Mouse (Mus musculus): ENCODE measurements around the gene Klhl25.

Gene Klhl25

GRCm38 (mm10) chr7:75873216-75873615 is 25.1 kb downstream of the Klhl25 start:
- in situ Hi-C loops (cut with MboI), result loop anchor here (10.0 kb wide), 1 partner anchor 128 kb away; no protein-coding TSS in a partner anchor

DNA sequence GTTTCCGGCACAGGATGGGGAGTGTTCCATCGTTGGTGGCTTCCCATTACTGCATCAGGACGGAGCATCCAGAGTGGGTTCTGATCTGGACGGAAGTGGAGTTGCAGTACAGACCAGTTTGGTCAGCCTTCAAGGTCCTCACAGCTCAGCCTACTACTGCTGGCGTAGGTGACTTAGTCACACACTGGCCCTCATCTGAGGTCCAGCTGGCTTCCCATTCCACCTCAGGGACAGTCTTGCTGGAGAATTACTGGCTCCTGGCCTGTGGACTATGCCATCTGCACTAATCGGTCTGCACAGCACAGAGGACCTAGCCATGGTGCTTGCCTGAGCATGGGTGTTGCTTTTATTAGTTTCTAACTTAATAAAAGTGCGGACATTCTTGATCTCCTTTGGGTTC is 25.6 kb downstream of the Klhl25 start:
- in situ Hi-C loops (cut with MboI), result loop anchor here (10.0 kb wide), 1 partner anchor 129 kb away; no protein-coding TSS in a partner anchor

DNA sequence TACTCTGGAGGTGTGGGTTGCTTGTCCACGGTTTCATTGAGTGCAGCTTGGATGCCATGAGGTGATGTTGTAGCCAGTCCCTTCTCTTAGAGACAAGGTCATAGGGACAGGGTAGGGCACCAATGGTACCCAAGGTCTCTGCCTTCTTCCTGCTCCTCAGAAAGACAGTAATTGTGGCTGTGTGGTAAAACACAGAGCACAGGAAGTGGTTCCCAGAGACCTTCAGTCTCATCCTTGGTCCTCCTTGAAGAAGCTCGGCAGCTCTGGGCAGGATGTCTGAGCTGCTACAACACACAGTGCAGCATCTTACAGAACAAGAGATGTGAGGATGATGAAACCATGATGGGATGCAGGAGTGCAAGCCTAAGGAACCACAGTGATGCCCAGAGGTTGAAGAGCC is 31.3 kb downstream of the Klhl25 start:
- in situ Hi-C loops (cut with MboI), result loop anchor here (10.0 to 25.0 kb wide), 2 partner anchors 135 to 742 kb away; no protein-coding TSS in a partner anchor

DNA sequence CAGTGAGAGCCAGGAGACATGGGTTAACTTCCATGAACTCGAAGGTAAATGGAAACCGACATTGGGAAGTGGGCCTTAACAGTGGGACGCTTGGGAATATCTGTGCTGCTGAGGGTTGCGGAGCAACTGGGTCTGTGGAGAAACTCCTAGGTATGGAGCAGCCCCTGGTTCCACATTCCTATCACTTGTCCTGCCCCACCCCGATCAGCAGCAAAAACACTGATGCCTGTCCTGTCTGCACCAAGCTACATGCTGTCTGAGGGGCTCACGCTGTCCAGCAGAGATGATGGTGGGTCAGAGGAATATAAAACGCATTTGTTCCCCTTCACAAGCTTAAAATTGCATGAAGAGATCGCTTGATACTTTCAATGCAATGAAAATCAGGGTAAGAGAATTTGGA is 32.1 kb downstream of the Klhl25 start:
- in situ Hi-C loops (cut with MboI), result loop anchor here (25.0 kb wide), 1 partner anchor 743 kb away; no protein-coding TSS in a partner anchor

DNA sequence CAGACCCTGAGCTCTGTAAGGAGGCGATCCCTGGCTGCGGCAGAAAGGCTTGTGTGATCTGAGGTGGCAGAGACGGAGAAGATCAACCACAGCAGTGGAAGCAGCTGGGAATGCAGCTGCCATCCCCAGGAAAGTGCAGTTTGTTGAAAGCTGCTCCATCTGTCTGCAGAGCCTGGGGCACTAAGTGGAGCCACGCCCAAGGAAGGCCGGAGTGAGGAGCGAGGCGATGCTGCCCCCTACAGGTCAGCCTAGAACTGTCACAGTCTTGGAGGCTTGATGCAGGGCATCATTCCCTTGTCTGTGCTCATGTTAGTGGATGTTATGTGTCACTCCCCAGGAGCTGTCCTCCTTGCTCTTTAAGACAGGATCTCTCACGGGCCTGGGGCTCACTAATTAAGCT is 32.5 kb downstream of the Klhl25 start:
- in situ Hi-C loops (cut with MboI), result loop anchor here (25.0 kb wide), 1 partner anchor 743 kb away; no protein-coding TSS in a partner anchor

DNA sequence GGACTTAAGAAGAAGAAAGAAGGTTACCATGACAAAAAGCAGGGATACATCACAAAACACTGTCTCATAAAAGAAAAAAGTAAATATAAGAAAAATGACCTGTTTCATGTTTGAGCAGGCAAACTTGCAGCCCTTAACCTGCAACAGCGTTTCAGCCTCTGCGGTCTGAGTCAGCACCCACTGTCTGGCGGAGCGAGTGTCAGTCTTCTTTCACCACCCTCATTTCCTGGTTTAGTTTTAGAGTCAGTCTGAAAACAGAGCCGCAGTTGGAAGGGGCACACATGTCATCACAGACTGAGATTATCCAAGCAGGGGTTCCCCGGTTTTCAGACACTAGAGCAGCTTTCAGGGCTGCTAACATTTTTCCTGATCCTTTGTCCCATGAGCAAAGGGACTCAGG is 33.3 kb downstream of the Klhl25 start:
- in situ Hi-C loops (cut with MboI), result loop anchor here (25.0 kb wide), 1 partner anchor 744 kb away; no protein-coding TSS in a partner anchor

- in situ Hi-C loops (cut with MboI), result loop anchor here (25.0 kb wide), 1 partner anchor 744 kb away; no protein-coding TSS in a partner anchor
These were observed 33.7 kb downstream of the Klhl25 start for GRCm38 (mm10) chr7:75881791-75882190.

DNA sequence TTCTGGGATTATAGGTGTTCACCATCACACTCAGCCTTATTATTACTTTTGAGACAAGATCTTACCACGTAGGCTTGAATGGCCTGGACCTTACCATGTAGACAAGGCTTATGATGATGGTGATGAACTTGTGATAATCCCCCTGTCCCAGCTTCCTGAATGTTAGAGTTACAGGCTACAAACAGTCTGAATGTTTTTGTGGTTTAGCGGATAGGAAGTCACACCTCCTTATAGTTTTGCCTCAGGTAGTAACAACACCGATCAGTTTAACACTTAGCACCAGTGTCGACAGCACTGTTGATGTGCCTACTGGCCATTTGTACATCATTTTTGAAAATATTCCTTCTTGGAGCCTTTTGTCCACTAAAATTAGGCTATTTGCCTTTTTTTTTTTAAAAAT is 43.4 kb downstream of the Klhl25 start:
- in situ Hi-C loops (cut with MboI), result loop anchor here (25.0 kb wide), 1 partner anchor 754 kb away; no protein-coding TSS in a partner anchor

DNA sequence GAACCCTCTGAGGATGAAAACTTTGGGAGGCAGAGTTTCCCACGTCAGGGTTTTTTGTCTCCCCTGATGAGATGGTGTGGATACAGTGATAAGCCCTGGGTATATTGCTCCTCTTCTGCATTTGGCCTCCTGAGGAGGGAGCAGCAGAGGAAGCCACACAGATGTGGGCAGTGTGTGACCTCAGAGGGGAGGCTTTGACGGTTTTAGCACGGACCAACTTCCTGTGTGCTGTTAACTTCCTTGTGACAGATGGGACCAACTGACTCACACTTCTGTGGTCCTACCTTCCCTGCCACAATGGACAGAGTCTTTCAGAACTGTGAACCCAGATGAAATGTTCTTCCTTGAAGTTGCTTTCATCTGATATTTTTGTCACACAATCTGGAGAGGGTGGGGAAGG is 44.6 kb downstream of the Klhl25 start:
- in situ Hi-C loops (cut with MboI), result loop anchor here (25.0 kb wide), 1 partner anchor 755 kb away; no protein-coding TSS in a partner anchor

- in situ Hi-C loops (cut with MboI), result loop anchor here (25.0 kb wide), 1 partner anchor 756 kb away; no protein-coding TSS in a partner anchor
These were observed 45.6 kb downstream of the Klhl25 start for GRCm38 (mm10) chr7:75893709-75894108.

DNA sequence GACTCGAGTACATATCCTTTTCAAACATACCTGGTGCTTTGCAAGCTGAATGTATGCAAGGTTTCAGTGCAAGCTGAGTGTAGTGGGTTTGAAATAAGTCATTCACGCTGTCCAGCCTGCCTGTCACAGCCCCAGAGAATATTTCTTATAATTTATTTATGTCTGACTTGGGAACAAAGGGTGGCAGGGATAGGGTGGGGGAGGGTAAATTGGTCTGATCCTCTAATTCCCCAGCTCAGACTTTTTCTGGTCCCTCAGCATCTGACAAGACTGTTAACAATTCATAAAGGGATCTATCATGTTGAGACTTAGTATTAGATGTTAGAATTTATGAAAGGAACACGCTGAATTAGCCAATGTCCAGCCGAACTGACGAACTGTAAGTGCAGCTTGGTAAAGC is 48.9 kb downstream of the Klhl25 start:
- in situ Hi-C loops (cut with MboI), result loop anchor here (25.0 kb wide), 1 partner anchor 760 kb away; no protein-coding TSS in a partner anchor

DNA sequence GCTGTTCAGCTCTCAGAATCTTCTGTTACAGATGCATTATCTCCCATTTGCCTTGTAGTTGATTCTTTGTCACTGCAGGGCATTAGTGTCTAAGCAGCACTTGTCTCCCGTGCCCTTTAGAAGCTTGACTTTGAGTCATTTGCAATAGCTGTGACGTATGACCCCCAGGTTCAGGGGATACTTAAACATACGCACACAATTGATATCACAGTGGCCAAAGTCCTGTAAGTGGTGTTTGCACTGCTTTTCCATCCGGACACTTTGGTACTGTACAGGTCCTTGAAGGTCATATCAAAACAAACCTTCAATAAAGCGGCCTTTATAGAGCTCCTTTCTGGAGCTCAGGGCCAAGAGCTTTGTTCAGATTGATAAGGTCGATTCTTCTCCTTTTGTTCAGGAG is 51.0 kb downstream of the Klhl25 start:
- in situ Hi-C loops (cut with MboI), result loop anchor here (25.0 kb wide), 1 partner anchor 762 kb away; no protein-coding TSS in a partner anchor

DNA sequence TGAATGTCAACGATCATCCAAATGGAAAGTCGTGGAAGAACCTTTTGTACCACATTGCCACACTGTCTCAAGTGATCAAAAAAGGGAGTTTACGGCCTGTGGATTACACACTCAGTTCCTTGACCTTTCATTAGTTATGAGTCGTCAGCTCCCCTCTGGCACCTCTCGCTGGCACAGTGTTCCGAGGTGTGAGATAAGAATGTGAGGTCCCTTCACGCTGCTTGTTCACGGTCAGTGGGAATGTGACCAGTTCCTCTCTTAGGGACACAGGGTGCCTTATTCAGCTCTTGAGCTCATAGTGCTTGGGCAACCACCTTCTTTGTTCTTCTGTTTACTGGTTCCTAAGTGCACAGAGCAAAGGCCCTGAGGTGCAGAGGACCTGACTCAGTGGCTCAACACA is 51.4 kb downstream of the Klhl25 start:
- in situ Hi-C loops (cut with MboI), result loop anchor here (25.0 kb wide), 1 partner anchor 762 kb away; no protein-coding TSS in a partner anchor

- in situ Hi-C loops (cut with MboI), result loop anchor here (25.0 kb wide), 2 partner anchors 763 to 1037 kb away; no protein-coding TSS in a partner anchor
These were observed 51.8 kb downstream of the Klhl25 start for GRCm38 (mm10) chr7:75899954-75900353.

DNA sequence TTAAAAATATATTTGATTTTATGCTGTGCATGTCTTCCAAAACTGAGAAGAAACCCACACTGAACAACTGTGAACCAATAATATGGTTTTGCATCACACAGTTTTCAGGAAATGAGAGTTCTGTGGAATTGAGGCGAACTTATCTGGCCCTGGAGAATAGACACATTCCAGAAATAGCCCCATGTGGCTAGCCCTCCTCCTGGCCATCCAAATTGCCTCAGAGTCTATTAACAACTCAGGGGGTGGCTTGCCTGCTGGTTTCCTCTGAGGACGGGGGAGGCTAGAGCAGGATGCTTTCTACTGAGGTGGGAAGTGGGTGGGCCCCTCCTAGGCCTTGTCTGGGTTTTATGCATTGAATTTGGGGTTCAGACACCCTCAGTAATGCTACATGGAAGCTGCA is 57.0 kb downstream of the Klhl25 start:
- in situ Hi-C loops (cut with MboI), result loop anchor here (25.0 kb wide), 1 partner anchor 1032 kb away; no protein-coding TSS in a partner anchor

DNA sequence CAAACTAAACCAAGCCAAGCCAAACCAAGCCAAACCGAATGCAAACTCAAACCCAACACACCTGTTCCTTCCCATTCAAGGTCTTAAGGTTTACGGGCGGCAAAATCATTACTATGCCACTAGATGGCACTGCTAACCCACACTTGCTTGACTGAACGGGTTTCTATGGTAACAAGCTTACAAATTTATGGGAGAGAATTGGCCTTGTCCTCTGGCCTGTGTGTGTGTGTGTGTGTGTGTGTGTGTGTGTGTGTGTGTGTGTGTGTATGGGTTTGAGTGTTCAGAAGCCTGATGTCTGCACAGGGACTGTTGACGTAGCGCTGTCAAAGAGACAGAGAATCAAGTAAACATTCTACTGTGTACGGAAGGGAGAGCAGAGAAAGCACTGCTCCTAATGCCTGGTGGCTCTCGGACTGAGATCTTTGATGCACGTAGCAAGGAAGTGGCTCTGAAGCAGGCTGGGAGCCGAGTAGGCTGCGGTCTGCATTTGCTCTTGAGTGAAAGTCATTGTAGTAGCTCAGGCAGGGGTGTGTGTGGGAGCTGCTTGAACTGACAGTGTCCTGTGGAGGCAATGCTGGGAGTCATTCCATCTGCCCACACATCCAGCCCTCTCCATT is 62.0 kb downstream of the Klhl25 start:
- in situ Hi-C loops (cut with MboI), result loop anchor here (25.0 kb wide), 1 partner anchor 1027 kb away; no protein-coding TSS in a partner anchor

DNA sequence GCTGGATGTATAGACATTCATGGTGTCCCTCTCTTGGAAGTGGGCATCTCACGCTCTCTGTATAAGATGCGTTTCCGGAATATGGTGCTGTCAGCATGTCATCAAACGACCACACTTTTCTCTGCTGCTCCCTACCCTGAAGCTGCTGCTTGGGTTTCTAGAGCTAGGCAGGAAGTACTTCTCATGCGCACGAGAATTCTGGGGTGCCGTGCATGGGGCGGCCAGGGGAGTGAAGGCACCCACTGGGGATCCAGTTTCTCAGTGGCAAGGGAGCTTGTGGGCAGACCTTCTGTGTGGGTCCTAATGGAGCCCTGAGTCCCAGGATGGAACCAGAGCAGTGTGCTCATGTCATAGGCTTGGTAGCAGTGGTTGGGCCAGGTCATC is 62.5 kb downstream of the Klhl25 start:
- in situ Hi-C loops (cut with MboI), result loop anchor here (25.0 kb wide), 1 partner anchor 1027 kb away; no protein-coding TSS in a partner anchor

GRCm38 (mm10) chr7:75913952-75914351 is 65.8 kb downstream of the Klhl25 start:
- in situ Hi-C loops (cut with MboI), result loop anchor here (25.0 kb wide), 1 partner anchor 1023 kb away; no protein-coding TSS in a partner anchor

DNA sequence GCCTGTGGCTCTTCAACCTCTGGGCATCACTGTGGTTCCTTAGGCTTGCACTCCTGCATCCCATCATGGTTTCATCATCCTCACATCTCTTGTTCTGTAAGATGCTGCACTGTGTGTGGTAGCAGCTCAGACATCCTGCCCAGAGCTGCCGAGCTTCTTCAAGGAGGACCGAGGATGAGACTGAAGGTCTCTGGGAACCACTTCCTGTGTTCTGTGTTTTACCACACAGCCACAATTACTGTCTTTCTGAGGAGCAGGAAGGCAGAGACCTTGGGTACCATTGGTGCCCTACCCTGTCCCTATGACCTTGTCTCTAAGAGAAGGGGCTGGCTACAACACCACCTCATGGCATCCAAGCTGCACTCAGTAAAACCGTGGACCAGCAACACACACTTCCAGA is 67.4 kb downstream of the Klhl25 start:
- in situ Hi-C loops (cut with MboI), result loop anchor here (25.0 kb wide), 1 partner anchor 1022 kb away; no protein-coding TSS in a partner anchor

GRCm38 (mm10) chr7:75917662-75918061 is 69.6 kb downstream of the Klhl25 start:
- in situ Hi-C loops (cut with MboI), result loop anchor here (25.0 kb wide), 1 partner anchor 1020 kb away; no protein-coding TSS in a partner anchor

- in situ Hi-C loops (cut with MboI), result loop anchor here (25.0 kb wide), 1 partner anchor 1018 kb away; no protein-coding TSS in a partner anchor
These were observed 71.6 kb downstream of the Klhl25 start for GRCm38 (mm10) chr7:75919745-75920144.

Measured in mature B cell (primary cell).